In the genomic region with DNA sequence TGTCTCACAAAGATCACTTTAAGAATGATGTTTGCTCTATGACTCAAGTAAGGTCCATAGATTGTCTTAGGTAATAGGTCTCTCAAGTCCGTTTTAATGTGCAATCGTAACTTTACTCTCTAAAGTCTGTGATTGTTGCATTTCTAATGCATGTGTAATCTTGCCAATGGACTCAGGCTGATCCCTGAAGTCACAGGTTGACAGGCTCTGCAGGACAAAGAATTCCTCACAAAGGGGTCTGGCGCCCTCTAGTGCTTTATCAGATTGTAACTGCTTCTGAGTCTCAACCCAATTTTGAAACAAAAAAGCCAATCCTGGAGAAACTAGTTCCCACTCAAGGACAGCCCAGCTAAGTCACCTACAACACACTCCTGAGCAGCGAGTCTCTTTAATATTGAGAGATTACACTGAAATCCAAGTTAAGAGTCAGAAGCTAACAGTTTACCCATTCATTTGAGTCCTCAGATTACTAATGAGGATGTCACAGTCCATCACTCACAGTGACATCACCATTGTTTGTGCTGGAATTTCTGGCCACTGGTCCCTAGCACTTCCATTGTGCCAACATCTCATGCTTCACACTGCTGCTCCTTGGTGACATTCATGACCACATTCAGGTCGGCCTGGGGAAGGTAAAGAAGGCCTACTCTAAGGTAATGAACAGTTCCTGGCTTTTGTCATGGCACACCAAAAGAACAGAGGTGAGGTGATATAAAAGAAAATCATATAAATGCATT, we compare ENCODE assay signal across 8 mouse cellular contexts. TPM values are rescaled to one million over a fixed set of nuclear protein-coding genes. Genes with fewer than 3 reads are reported as not detected.
A peak's percentile ranks its signal among the peaks of the same experiment; 100 is the strongest.
DNase-seq lines count a peak whose midpoint lies in the region; ATAC-seq and TF ChIP-seq lines count a peak whose summit lies in the region.

No protein-coding gene starts in this region.

- peak; percentile 82 for TF ChIP-seq CTCF in brain, embryonic 14.5 days (IDR thresholded peaks at IDR 0.05; ENCODE audit: borderline replicate concordance, extremely low read depth, insufficient read depth, insufficient read length)

- ATAC-seq in monocyte, adult 5-6 weeks (replicated peaks; ENCODE audit: insufficient number of reproducible peaks, low FRiP score, low TSS enrichment, poor library complexity, severe bottlenecking): no peak

- DNase-seq in MN1 (ENCODE audit: low spot score): peak; percentile 76
- DNase-seq in brain, embryonic 14.5 days (ENCODE audit: low read depth): peak; percentile 93
- peak; percentile 72 for DNase-seq in fibroblast of lung, adult 2 months (ENCODE audit: low read depth)
- peak; percentile 81 for DNase-seq in heart, postnatal 4 days
- DNase-seq in layer of hippocampus, adult 11-12 months (ENCODE audit: low spot score): peak; percentile 82
- DNase-seq in lung, postnatal 14 days: peak; percentile 79
- peak; percentile 94 for DNase-seq in retina, embryonic 14.5 days (ENCODE audit: low spot score)

- TF ChIP-seq POLR2A in brain, embryonic 14.5 days (IDR thresholded peaks at IDR 0.05; ENCODE audit: borderline replicate concordance, extremely low read depth, insufficient read depth, insufficient read length, poor library complexity, severe bottlenecking): no peak

RNA-seq across cellular contexts. Expression of a gene that starts 19.9 kb away (rescaled TPM):
- polyA plus RNA-seq in brain, embryonic 14.5 days (2012; rRNA removed): 3.4 and 3.9 TPM in 2 replicates
- 1 to 10 TPM; 8.6 to 9.2 TPM for total RNA-seq in heart, postnatal 4 days (2021)
- total RNA-seq in monocyte, adult 5-6 weeks (2017): 15.0 to 30.3 TPM (median 16.0 TPM) in 3 replicates

RNA-seq across cellular contexts. Expression of a gene that starts 58.2 kb away (rescaled TPM):
- 2.2 and 3.5 TPM in 2 replicates for polyA plus RNA-seq in brain, embryonic 14.5 days (2012; rRNA removed)
- 1 to 10 TPM; 7.0 to 7.5 TPM for total RNA-seq in heart, postnatal 4 days (2021)
- total RNA-seq in monocyte, adult 5-6 weeks (2017): 91.7 to 159 TPM (median 151 TPM) in 3 replicates

Comparison
In these comparisons a context has a peak if more than half of its experiments do, and no peak if none do; other contexts are left out.
1. RNA of a gene that starts 58.2 kb away (total RNA-seq): 91.7 to 159 TPM in monocyte, adult 5-6 weeks; 7.0 to 7.5 TPM in heart, postnatal 4 days; every median in the first group is over 10 times any median in the second.
2. Peak in every context shown above with its lines, with median percentiles within 50 percentile points of each other: DNase-seq.